Mouse (Mus musculus): Measurements from ENCODE around the gene Cep112. TPM values are rescaled to one million over a fixed set of nuclear protein-coding genes. Genes with fewer than 3 reads are reported as not detected.

Gene Cep112
- polyA plus RNA-seq, 1 experiment from 2014 or later: 28.6 TPM

- Histone ChIP-seq H3K27me3 (ENCODE audit: control insufficient read depth, insufficient read depth, low read depth, low read length) (no peaks in the 10 kb centered on the region), H3K36me3 (ENCODE audit: control insufficient read depth, insufficient read depth, low read length) (no peaks in the 10 kb centered on the region), H3K4me2 (ENCODE audit: low read length) (no peak overlapping the region), H3K27ac (ENCODE audit: low read length) (no peak overlapping the region), H3K9me3 (replicated peaks; ENCODE audit: control insufficient read depth, low read length, poor library complexity, severe bottlenecking) (no peaks in the 10 kb centered on the region), H3K4me3 (ENCODE audit: low read depth, low read length) (no peak overlapping the region), H3K9ac (ENCODE audit: low read depth, low read length) (no peak overlapping the region), H3K4me1 (ENCODE audit: control insufficient read depth, insufficient read depth, low read length) (no peaks in the 10 kb centered on the region)
- no peak for ATAC-seq
- 90% methylated on average over 7 of the region's 7 CpGs for WGBS
Measured at GRCm38 (mm10) chr11:108396076-108396829, 28.7 kb upstream of the Cep112 start.

DNA sequence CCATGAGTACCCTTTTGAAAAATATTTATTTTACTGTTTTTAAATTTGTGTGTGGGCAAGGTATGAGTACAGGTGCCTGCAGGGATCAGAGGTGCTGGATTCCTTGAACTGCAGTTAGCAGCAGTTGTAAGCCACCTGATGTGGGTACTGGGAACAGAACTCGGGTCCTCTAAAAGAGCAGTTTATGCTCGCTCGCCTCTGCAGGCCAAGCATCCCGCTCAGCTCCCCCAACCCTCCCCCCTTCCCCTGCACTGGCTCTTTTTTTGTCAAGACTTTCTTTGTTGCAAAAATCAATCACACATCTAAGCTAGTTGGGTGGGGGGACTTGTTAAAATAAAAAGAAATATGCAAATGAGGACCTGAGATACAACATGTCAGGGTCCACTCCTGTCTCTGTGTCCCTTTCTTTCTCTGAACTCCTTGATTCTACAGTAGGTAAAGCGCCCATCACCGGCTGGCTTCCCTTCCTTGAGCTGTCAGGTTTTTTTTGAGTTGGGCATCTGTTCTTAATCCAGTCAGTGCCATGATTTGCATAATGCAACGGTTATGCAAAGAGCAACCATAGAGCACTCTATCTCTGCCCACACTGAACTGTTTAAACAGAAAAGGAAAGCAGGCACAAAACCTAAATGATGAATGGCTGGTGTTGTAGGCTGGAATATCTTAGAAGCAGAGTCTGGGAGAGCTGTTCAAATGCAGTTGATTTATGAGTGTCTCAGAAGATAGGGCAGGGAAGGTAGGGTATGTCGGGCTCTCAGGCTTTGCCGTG lies 14.9 kb upstream of the Cep112 start:
- Histone ChIP-seq H3K27me3 (ENCODE audit: control insufficient read depth, insufficient read depth, low read depth, low read length) (no peaks in the 10 kb centered on the region), H3K4me3 (ENCODE audit: low read depth, low read length) (no peak overlapping the region), H3K27ac (ENCODE audit: low read length) (no peak overlapping the region), H3K36me3 (ENCODE audit: control insufficient read depth, insufficient read depth, low read length) (no peaks in the 10 kb centered on the region), H3K9ac (ENCODE audit: low read depth, low read length) (no peak overlapping the region), H3K4me1 (ENCODE audit: control insufficient read depth, insufficient read depth, low read length) (no peaks in the 10 kb centered on the region), H3K9me3 (replicated peaks; ENCODE audit: control insufficient read depth, low read length, poor library complexity, severe bottlenecking) (no peaks in the 10 kb centered on the region), H3K4me2 (ENCODE audit: low read length) (no peak overlapping the region)
- 40% methylated on average over 7 of the region's 9 CpGs for WGBS
- ATAC-seq: no peak

DNA sequence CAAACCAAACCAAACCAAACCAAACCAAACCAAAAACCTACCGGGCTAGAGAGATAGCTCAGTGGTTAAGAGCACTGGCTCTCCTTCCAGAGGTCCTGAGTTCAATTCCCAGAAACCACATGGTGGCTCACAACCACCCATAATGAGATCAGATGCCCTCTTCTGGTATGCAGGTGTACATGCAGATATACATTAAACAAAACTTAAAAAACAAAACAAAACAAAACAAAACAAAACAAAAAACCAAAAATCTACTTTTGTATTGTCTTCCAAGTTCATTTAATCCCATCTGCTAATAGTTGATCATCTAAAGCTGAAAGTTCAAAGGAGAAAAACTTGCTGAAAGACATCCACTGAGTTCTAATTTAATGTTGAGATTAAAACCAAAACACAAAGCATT lies 8.6 kb upstream of the Cep112 start:
- no peaks in the 10 kb centered on the region for H3K4me1 ChIP-seq (ENCODE audit: control insufficient read depth, insufficient read depth, low read length)
- ATAC-seq: no peak
- H3K4me3 ChIP-seq (ENCODE audit: low read depth, low read length): no peak overlapping the region
- H3K27ac ChIP-seq (ENCODE audit: low read length): no peak overlapping the region
- H3K4me2 ChIP-seq (ENCODE audit: low read length): no peak overlapping the region
- H3K27me3 ChIP-seq (ENCODE audit: control insufficient read depth, insufficient read depth, low read depth, low read length): no peaks in the 10 kb centered on the region
- H3K36me3 ChIP-seq (ENCODE audit: control insufficient read depth, insufficient read depth, low read length): no peaks in the 10 kb centered on the region
- no peak overlapping the region for H3K9ac ChIP-seq (ENCODE audit: low read depth, low read length)
- no peaks in the 10 kb centered on the region for H3K9me3 ChIP-seq (replicated peaks; ENCODE audit: control insufficient read depth, low read length, poor library complexity, severe bottlenecking)
- WGBS: 94% methylated on average over 1 of the region's 1 CpGs

DNA sequence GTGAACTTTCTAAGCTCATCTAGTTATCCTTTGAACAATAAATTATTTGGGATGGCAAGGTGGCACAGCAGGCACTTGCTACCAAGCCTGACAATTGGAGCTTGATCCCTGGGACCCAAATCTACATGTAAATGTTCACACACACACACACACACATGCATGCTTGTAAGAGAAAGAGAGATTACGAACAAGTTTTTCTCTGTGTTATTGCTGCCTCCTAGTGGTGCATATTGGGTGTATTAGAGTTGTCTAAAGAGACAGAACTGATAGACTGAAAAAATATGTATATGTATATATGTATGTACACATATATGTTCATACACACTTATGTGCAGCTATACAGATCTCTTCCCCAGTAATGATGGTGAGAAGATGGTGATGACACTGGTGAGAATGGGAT lies 6.5 kb upstream of the Cep112 start:
- Histone ChIP-seq H3K4me1 (ENCODE audit: control insufficient read depth, insufficient read depth, low read length) (peaks cover 2% of the 10 kb centered on the region), H3K9me3 (replicated peaks; ENCODE audit: control insufficient read depth, low read length, poor library complexity, severe bottlenecking) (no peaks in the 10 kb centered on the region), H3K36me3 (ENCODE audit: control insufficient read depth, insufficient read depth, low read length) (no peaks in the 10 kb centered on the region), H3K4me3 (ENCODE audit: low read depth, low read length) (no peak overlapping the region), H3K9ac (ENCODE audit: low read depth, low read length) (no peak overlapping the region), H3K4me2 (ENCODE audit: low read length) (no peak overlapping the region), H3K27me3 (ENCODE audit: control insufficient read depth, insufficient read depth, low read depth, low read length) (no peaks in the 10 kb centered on the region), H3K27ac (ENCODE audit: low read length) (no peak overlapping the region)
- WGBS: 21% methylated on average over 1 of the region's 1 CpGs
- no peak for ATAC-seq

- Histone ChIP-seq H3K4me2 (ENCODE audit: low read length) (no peak overlapping the region), H3K4me1 (ENCODE audit: control insufficient read depth, insufficient read depth, low read length) (peaks cover 8% of the 10 kb centered on the region), H3K9ac (ENCODE audit: low read depth, low read length) (no peak overlapping the region), H3K27ac (ENCODE audit: low read length) (no peak overlapping the region), H3K36me3 (ENCODE audit: control insufficient read depth, insufficient read depth, low read length) (no peaks in the 10 kb centered on the region), H3K4me3 (ENCODE audit: low read depth, low read length) (no peak overlapping the region), H3K9me3 (replicated peaks; ENCODE audit: control insufficient read depth, low read length, poor library complexity, severe bottlenecking) (no peaks in the 10 kb centered on the region), H3K27me3 (ENCODE audit: control insufficient read depth, insufficient read depth, low read depth, low read length) (no peaks in the 10 kb centered on the region)
- WGBS: 95% methylated on average over 6 of the region's 6 CpGs
- no peak for ATAC-seq
Measured at GRCm38 (mm10) chr11:108419242-108419641, 5.8 kb upstream of the Cep112 start.

- no peak overlapping the region for H3K9ac ChIP-seq (ENCODE audit: low read depth, low read length)
- WGBS: 80% methylated on average over 4 of the region's 4 CpGs
- peaks cover 8% of the 10 kb centered on the region for H3K4me1 ChIP-seq (ENCODE audit: control insufficient read depth, insufficient read depth, low read length)
- no peak overlapping the region for H3K27ac ChIP-seq (ENCODE audit: low read length)
- no peak overlapping the region for H3K4me3 ChIP-seq (ENCODE audit: low read depth, low read length)
- H3K9me3 ChIP-seq (replicated peaks; ENCODE audit: control insufficient read depth, low read length, poor library complexity, severe bottlenecking): no peaks in the 10 kb centered on the region
- ATAC-seq: no peak
- H3K27me3 ChIP-seq (ENCODE audit: control insufficient read depth, insufficient read depth, low read depth, low read length): no peaks in the 10 kb centered on the region
- no peak overlapping the region for H3K4me2 ChIP-seq (ENCODE audit: low read length)
- H3K36me3 ChIP-seq (ENCODE audit: control insufficient read depth, insufficient read depth, low read length): no peaks in the 10 kb centered on the region
Measured at GRCm38 (mm10) chr11:108420751-108421150, 4.2 kb upstream of the Cep112 start.

- Histone ChIP-seq H3K4me1 (ENCODE audit: control insufficient read depth, insufficient read depth, low read length) (peaks cover 8% of the 10 kb centered on the region), H3K4me3 (ENCODE audit: low read depth, low read length) (no peak overlapping the region), H3K9ac (ENCODE audit: low read depth, low read length) (no peak overlapping the region), H3K9me3 (replicated peaks; ENCODE audit: control insufficient read depth, low read length, poor library complexity, severe bottlenecking) (no peaks in the 10 kb centered on the region), H3K27ac (ENCODE audit: low read length) (no peak overlapping the region), H3K36me3 (ENCODE audit: control insufficient read depth, insufficient read depth, low read length) (no peaks in the 10 kb centered on the region), H3K27me3 (ENCODE audit: control insufficient read depth, insufficient read depth, low read depth, low read length) (no peaks in the 10 kb centered on the region), H3K4me2 (ENCODE audit: low read length) (no peak overlapping the region)
- 37% methylated on average over 7 of the region's 7 CpGs for WGBS
- ATAC-seq: no peak
Measured at GRCm38 (mm10) chr11:108423221-108423620, 1.8 kb upstream of the Cep112 start.

GRCm38 (mm10) chr11:108424111-108424510 lies 881 bp upstream of the Cep112 start:
- H3K4me1 ChIP-seq (ENCODE audit: control insufficient read depth, insufficient read depth, low read length): peaks cover 8% of the 10 kb centered on the region
- H3K27ac ChIP-seq (ENCODE audit: low read length): peak overlapping the region; percentile 33
- H3K4me3 ChIP-seq (ENCODE audit: low read depth, low read length): peak overlapping the region; percentile 61
- ATAC-seq: no peak
- H3K9ac ChIP-seq (ENCODE audit: low read depth, low read length): no peak overlapping the region; the same call in 1 of the 2 replicates
- WGBS: 2% methylated on average over 5 of the region's 5 CpGs
- H3K9me3 ChIP-seq (replicated peaks; ENCODE audit: control insufficient read depth, low read length, poor library complexity, severe bottlenecking): no peaks in the 10 kb centered on the region
- no peaks in the 10 kb centered on the region for H3K36me3 ChIP-seq (ENCODE audit: control insufficient read depth, insufficient read depth, low read length)
- H3K4me2 ChIP-seq (ENCODE audit: low read length): peak overlapping the region; percentile 85
- no peaks in the 10 kb centered on the region for H3K27me3 ChIP-seq (ENCODE audit: control insufficient read depth, insufficient read depth, low read depth, low read length)

- H3K4me1 ChIP-seq (ENCODE audit: control insufficient read depth, insufficient read depth, low read length): peaks cover 8% of the 10 kb centered on the region
- H3K36me3 ChIP-seq (ENCODE audit: control insufficient read depth, insufficient read depth, low read length): no peaks in the 10 kb centered on the region
- no peaks in the 10 kb centered on the region for H3K27me3 ChIP-seq (ENCODE audit: control insufficient read depth, insufficient read depth, low read depth, low read length)
- peak overlapping the region; percentile 64 for H3K9ac ChIP-seq (ENCODE audit: low read depth, low read length)
- no peaks in the 10 kb centered on the region for H3K9me3 ChIP-seq (replicated peaks; ENCODE audit: control insufficient read depth, low read length, poor library complexity, severe bottlenecking)
- H3K4me2 ChIP-seq (ENCODE audit: low read length): peak overlapping the region; percentile 85
- 4% methylated on average over 14 of the region's 14 CpGs for WGBS
- peak; percentile 59; the same call in 1 of the 2 replicates for ATAC-seq
- H3K27ac ChIP-seq (ENCODE audit: low read length): no peak overlapping the region
- peak overlapping the region; percentile 61 for H3K4me3 ChIP-seq (ENCODE audit: low read depth, low read length)
Measured at GRCm38 (mm10) chr11:108425592-108425921, 565 bp downstream of the Cep112 start.
